Mouse (Mus musculus) left cerebral cortex, adult 2 months (tissue): ENCODE measurements around the gene Atg101. TPM values are rescaled to one million over a fixed set of nuclear protein-coding genes. Genes with fewer than 3 reads are reported as not detected.

Experiments
- DNase-seq, 2 experiments: peaks; one replicate each; pipeline ENCODE4 v3.0.0; 2021 to 2022; ENCODE audit warnings: low spot score in 2 of 2, mixed read lengths in 1 of 2; ENCODE audit errors: extremely low spot score in 1 of 2
- H3K27ac ChIP-seq: fragments of 200-600 bp; 2 replicates; pipeline ENCODE4 v1.8.1; 2022
- H3K4me3 ChIP-seq: fragments of 200-600 bp; 2 replicates; pipeline ENCODE4 v1.8.1; 2022
- CTCF ChIP-seq: fragments of 200-600 bp; IDR thresholded peaks from 2 replicates; pipeline ENCODE4 v1.8.1; 2022; ENCODE audit warnings: antibody characterized with exemption, mild to moderate bottlenecking, moderate library complexity
- intact Hi-C: fragments of 180-260 bp; cut with DNase I; formaldehyde crosslinking; loops from one replicate; pipeline ENCODE4 v1.15.1; 2025
- long read RNA-seq, 2 experiments: library from polyadenylated mRNA; stranded (forward); transcript quantifications; one replicate each; pipeline ENCODE4 v2.0.0; 2021; ENCODE audit warnings: borderline mapping rate in 2 of 2
- total RNA-seq, 2 experiments: library from RNA; stranded (reverse); gene quantifications; 2 replicates each; pipeline ENCODE4 v1.2.3; 2021

The Atg101 gene
- total RNA-seq = 10 to 100 TPM; 41.9 to 44.5 TPM
- long read RNA-seq, experiment 1, transcript Atg101-201 (3 exons, 1,270 nt) = major isoform, 30 of 34 reads
- long read RNA-seq, experiment 1, partial matches to known transcripts = 1 of 34 reads
- long read RNA-seq, experiment 1, other reads (novel, unspliced or antisense) = 2 of 34 reads
- long read RNA-seq, experiment 2, transcript Atg101-201 (3 exons, 1,270 nt) = major isoform, 22 of 26 reads
- long read RNA-seq, experiment 2, partial matches to known transcripts = 1 of 26 reads
- long read RNA-seq, experiment 2, other reads (novel, unspliced or antisense) = 3 of 26 reads

DNA sequence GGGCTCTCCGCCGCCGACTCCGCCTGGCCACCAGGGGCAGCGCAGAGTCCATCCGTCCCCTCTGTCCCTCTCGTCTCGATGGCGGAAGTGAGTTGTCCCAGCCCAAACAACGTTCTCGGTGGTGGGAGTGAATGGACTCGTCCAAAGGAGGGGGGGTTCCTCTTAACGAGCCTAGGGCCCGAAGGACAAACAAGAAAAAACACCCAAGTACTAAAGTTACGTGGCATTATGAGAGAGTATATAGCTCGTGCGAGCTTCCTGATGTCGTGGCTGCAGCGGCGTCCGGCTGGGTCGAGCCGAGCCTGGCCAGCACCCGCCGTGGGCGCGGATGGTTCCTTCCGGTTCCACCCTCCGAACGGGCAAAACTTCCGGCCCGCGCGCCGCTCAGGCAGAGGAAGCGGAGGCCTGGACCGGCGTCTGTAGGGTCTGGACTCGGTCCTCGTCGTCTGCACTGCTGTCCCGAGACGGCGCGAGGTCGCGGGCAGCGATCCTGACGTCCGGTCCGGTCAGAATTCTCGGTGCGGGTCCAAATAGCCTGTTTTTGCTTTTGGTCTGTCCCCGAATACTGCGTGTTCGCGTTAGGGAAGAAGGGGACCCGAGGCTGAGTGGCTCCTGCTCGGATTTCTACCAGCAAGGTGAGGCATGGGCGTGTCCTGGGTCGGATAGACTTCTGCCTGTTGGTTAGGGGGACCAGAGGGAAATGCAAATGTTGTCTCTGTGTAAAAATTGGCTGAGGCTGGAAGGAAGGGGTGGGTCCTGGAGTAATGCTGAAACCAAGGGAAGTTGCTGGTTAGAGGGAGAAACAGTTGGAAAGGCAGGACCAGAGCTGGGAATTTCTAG is at the start of gene Atg101:
Atg101 (plus strand) TSS at position 362 of the 840 bp plus-strand sequence.
- intact Hi-C loops = loop anchor here (1.0 kb wide), 2 partner anchors 44 to 63 kb away; no protein-coding TSS in a partner anchor
- DNase-seq = peak; percentile 90 to 91
- H3K4me3 ChIP-seq = peak within 1 kb of the TSS; percentile 86
- H3K27ac ChIP-seq = peak within 1 kb of the TSS; percentile 99
- TF ChIP-seq CTCF = peak; percentile 91

- Histone ChIP-seq H3K27ac (peak overlapping the region; percentile 96), H3K4me3 (no peak overlapping the region)
- DNase-seq = no peak
- TF ChIP-seq CTCF = no peak
- intact Hi-C loops = no loop called here
Measured at GRCm38 (mm10) chr15:101234611-101235341, 49.3 kb upstream of the Atg101 start.

- DNase-seq = no peak
- Histone ChIP-seq H3K4me3 (peak overlapping the region; percentile 16; the same call in 1 of the 2 replicates), H3K27ac (peak overlapping the region; percentile 96)
- intact Hi-C loops = no loop called here
- TF ChIP-seq CTCF = no peak
Measured at GRCm38 (mm10) chr15:101235342-101235698, 48.8 kb upstream of the Atg101 start.

GRCm38 (mm10) chr15:101235728-101236327 is 48.2 kb upstream of the Atg101 start:
- DNase-seq = peak; percentile 72 to 75
- H3K27ac ChIP-seq = peak overlapping the region; percentile 96
- intact Hi-C loops = loop anchor here (1.0 kb wide), 1 partner anchor 12 kb away; the partner anchor contains the start of gene Grasp
- TF ChIP-seq CTCF = no peak
- peak overlapping the region; percentile 19; the same call in 1 of the 2 replicates for H3K4me3 ChIP-seq

DNA sequence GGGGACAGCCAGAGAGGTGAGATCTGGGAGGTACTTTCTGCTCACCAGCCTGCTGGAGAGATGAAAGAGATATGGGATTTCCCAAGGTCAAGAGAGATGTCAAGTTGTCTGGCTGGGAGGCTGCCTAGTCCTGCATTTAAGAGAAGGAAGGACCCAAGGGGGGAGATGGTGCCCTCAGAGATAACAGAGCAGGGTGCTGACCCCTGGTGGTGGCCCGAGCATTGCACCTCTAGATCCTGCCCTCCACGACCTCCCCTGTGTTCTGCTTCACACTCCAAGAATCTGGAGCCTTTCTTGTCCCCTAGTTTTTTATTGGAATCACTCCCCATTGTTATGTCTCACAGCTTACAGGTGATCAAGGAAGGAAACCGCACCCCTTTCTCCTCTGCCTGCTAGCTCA is 47.2 kb upstream of the Atg101 start:
- peak; percentile 77 for TF ChIP-seq CTCF
- intact Hi-C loops = loop anchor here (1.0 kb wide), 1 partner anchor 13 kb away; the partner anchor contains the start of gene Grasp
- peak; percentile 56 to 60 for DNase-seq
- no peak overlapping the region for H3K4me3 ChIP-seq
- peak overlapping the region; percentile 96 for H3K27ac ChIP-seq

- intact Hi-C loops = loop anchor here (1.0 kb wide), 1 partner anchor 16 kb away; no protein-coding TSS in a partner anchor
- H3K4me3 ChIP-seq = peak overlapping the region; percentile 13; the same call in 1 of the 2 replicates
- peak overlapping the region; percentile 89 for H3K27ac ChIP-seq
- TF ChIP-seq CTCF = peak; percentile 69
- DNase-seq = peak; percentile 78 to 82
Measured at GRCm38 (mm10) chr15:101238885-101239511, 45.1 kb upstream of the Atg101 start.

DNA sequence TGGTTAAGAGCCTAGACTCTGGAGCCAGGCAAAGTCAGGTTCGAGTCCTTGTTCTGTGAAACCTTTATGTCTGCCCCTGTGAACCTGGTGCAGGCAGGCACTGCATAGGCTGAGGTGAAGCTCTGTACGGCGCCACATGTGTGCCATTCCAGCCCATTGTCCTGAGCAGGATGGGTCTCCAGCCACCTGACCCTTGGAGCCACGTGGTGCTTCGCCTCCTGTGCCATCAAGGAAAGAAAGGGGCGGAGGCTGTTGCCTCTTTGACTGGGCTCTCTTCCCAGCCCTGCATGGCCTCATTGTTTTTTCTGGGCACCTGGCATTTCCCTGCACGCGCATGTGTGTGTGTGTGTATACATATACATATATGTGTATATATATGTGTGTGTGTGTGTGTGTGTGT is 44.3 kb upstream of the Atg101 start:
- Histone ChIP-seq H3K4me3 (no peak overlapping the region), H3K27ac (peak overlapping the region; percentile 89)
- intact Hi-C loops = loop anchor here (1.0 kb wide), 3 partner anchors 17 to 75 kb away; no protein-coding TSS in a partner anchor
- no peak for TF ChIP-seq CTCF
- DNase-seq = no peak

GRCm38 (mm10) chr15:101240799-101241204 is 43.3 kb upstream of the Atg101 start:
- peak; percentile 99 for TF ChIP-seq CTCF
- Histone ChIP-seq H3K4me3 (peak overlapping the region; percentile 46), H3K27ac (peak overlapping the region; percentile 84)
- DNase-seq = peak; percentile 89 to 91
- intact Hi-C loops = loop anchor here (1.0 kb wide), 2 partner anchors 42 to 74 kb away; no protein-coding TSS in a partner anchor

- intact Hi-C loops = no loop called here
- no peak for DNase-seq
- peak overlapping the region; percentile 84 for H3K27ac ChIP-seq
- no peak for TF ChIP-seq CTCF
- peak overlapping the region; percentile 46 for H3K4me3 ChIP-seq
Measured at GRCm38 (mm10) chr15:101241236-101241635, 42.8 kb upstream of the Atg101 start.

- H3K27ac ChIP-seq = no peak overlapping the region
- no peak for DNase-seq
- intact Hi-C loops = no loop called here
- TF ChIP-seq CTCF = no peak
- H3K4me3 ChIP-seq = no peak overlapping the region
Measured at GRCm38 (mm10) chr15:101241853-101242252, 42.2 kb upstream of the Atg101 start.
